Mouse (Mus musculus) cerebellum, adult 2 months (tissue): ENCODE results near the gene Tbck.

ENCODE experiments used
- CTCF ChIP-seq: fragments of 200-500 bp; IDR thresholded peaks from 2 replicates; pipeline ENCODE4 v1.5.1; 2011; ENCODE audit warnings: low read depth, mild to moderate bottlenecking, control low read depth, low read length, moderate library complexity, borderline replicate concordance; ENCODE audit not compliant: insufficient read depth
- POLR2A ChIP-seq: fragments of 200-500 bp; IDR thresholded peaks from 2 replicates; pipeline ENCODE4 v1.6.1; 2011; ENCODE audit warnings: low read length, control low read depth, borderline replicate concordance; ENCODE audit not compliant: insufficient read depth

DNA sequence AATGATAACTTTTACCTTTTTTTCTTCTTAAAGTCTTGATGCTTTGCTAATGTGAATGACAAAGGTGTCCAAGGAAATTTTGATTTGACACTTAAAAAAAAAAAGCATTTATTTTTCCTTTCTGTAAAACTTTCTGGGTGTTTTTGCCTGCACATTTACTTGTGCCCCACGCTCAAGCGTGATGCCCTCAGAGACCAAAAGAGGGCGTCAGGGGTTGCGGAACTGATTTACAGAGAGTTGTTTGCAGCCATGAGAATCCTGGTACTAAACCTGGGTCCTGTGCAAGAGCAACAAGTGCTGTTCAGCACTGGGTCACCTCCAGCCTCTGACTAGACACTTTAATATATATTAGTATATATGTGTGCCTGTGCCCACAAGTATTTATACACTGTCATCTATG lies 23.0 kb downstream of the Tbck start:
- TF ChIP-seq CTCF (no peak), POLR2A (no peak)
